11 mouse cellular contexts compared by ENCODE assay signal in genomic region chr4:110290056-110290455, GRCm38 (mm10).
DNase-seq lines count a peak whose midpoint lies in the region; TF ChIP-seq lines count a peak whose summit lies in the region.
"Had no signal": no experiment of that assay in that cellular context is flagged by ENCODE, and none has a peak within 500 bp of the region (broad histone marks: within the 10 kb centered on the region; RNA-seq: fewer than 3 reads in every experiment).

No protein-coding gene starts in this region.

- WGBS in forebrain, embryonic 10.5 days: 44% methylated on average over 12 of the region's 12 CpGs
- WGBS in lung, adult 2 months: 62% methylated on average over 12 of the region's 12 CpGs

- H3K27me3 ChIP-seq in forebrain, embryonic 10.5 days (ENCODE audit: poor library complexity, severe bottlenecking): no peaks in the 10 kb centered on the region

- no peaks in the 10 kb centered on the region for H3K36me3 ChIP-seq in forebrain, embryonic 10.5 days (replicated peaks)
- H3K36me3 ChIP-seq: limb, embryonic 10.5 days had no signal

- no peak for TF ChIP-seq CTCF in lung, adult 2 months (IDR thresholded peaks at IDR 0.05; ENCODE audit: insufficient read depth, low read length)

- peak overlapping the region; percentile 37 for H3K4me3 ChIP-seq in forebrain, embryonic 10.5 days
- no peak overlapping the region for H3K4me3 ChIP-seq in lung, adult 2 months (replicated peaks; ENCODE audit: extremely low read depth, low read depth, low read length)
- H3K4me3 ChIP-seq: limb, embryonic 10.5 days; megakaryocyte, embryonic 14.5 days had no signal

- DNase-seq in right cerebral cortex, adult 2 months (ENCODE audit: low spot score in 2 of 2): peak; percentile 38 to 44
- no peak for DNase-seq in right cerebral cortex, postnatal 36 days (ENCODE audit: low spot score in 2 of 2)
- DNase-seq in forebrain, embryonic 10.5 days (ENCODE audit: extremely low spot score, low spot score): no peak
- peak; percentile 30 for DNase-seq in mesoderm, embryonic 11.5 days (ENCODE audit: low read depth, low spot score)
- DNase-seq in right cerebral cortex, postnatal 25 days: peak; percentile 38
- DNase-seq in lung, adult 2 months: no peak
- no peak for DNase-seq in thymus, postnatal 25 days
- no peak for DNase-seq in spleen, postnatal 14 days (ENCODE audit: low spot score in 2 of 2)
- DNase-seq: heart, postnatal 36 days had no signal

- H3K4me1 ChIP-seq in forebrain, embryonic 10.5 days: peaks cover 74% of the 10 kb centered on the region
- no peaks in the 10 kb centered on the region for H3K4me1 ChIP-seq in lung, adult 2 months (ENCODE audit: control insufficient read depth, insufficient read depth, low read length)

- no peaks in the 10 kb centered on the region for H3K9me3 ChIP-seq in forebrain, embryonic 10.5 days
- H3K9me3 ChIP-seq: limb, embryonic 10.5 days; megakaryocyte, embryonic 14.5 days had no signal

- TF ChIP-seq POLR2A in lung, adult 2 months (IDR thresholded peaks at IDR 0.05; ENCODE audit: borderline replicate concordance, extremely low read depth, low read depth, low read length): no peak

- H3K27ac ChIP-seq in forebrain, embryonic 10.5 days: peak overlapping the region; percentile 67; the same call in 1 of the 2 replicates
- H3K27ac ChIP-seq: limb, embryonic 10.5 days had no signal

Comparison
In these comparisons a context has a peak if more than half of its experiments do, and no peak if none do; other contexts are left out.
1. DNase-seq: peak in right cerebral cortex, adult 2 months (2 of 2), mesoderm, embryonic 11.5 days (single experiment) and right cerebral cortex, postnatal 25 days (single experiment); none in right cerebral cortex, postnatal 36 days (0 of 2), forebrain, embryonic 10.5 days (single experiment), lung, adult 2 months (single experiment), thymus, postnatal 25 days (single experiment) and spleen, postnatal 14 days (0 of 2).